Mouse (Mus musculus): Measurements from ENCODE around the gene Kif2a. TPM values are rescaled to one million over a fixed set of nuclear protein-coding genes. Genes with fewer than 3 reads are reported as not detected.

Kif2a gene
- total RNA-seq, 1 experiment = 21.9 TPM

DNA sequence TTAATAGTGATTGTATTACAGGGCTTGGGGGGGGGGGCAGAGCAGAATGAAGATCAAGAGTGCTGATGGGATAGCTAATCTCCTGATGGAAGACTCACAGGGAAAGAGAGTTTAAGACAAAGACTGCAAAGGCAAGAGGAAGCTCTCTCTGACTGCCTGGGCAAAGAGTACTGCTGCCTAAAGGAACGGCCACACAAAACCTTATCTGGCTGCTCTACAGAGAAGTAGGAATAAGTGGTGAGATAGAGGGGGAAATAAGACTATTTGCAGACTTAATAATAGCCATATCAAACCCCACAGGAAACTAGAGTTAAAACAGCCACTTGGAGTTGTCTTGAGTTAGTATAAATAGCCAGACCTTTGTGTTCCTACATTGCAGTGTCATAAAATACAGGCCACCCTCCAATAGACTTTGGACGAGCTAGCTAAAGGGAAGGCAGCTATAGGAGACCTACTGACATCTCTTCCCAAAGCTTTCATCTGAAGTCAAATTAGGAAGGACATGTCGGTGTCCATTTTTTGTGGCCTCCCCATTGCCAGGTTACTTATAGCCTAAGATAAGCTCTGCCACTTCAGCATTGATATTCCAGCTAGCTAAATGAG, 13.7 kb upstream of the Kif2a start:
- Histone ChIP-seq H3K4me1 (ENCODE audit: control insufficient read depth in 2 of 2, insufficient read depth in 2 of 2, low read length in 2 of 2, poor library complexity in 1 of 2) (peaks cover 0 to 2% of the 10 kb centered on the region in 2 experiments; a peak in 3 of 4 replicates), H3K27ac (ENCODE audit: insufficient read depth, low read depth, low read length, poor library complexity, severe bottlenecking) (peak overlapping the region; percentile 33; the same call in 1 of the 2 replicates), H3K9me3 (ENCODE audit: control insufficient read depth, insufficient read depth, low read depth, low read length) (no peaks in the 10 kb centered on the region), H3K36me3 (ENCODE audit: control insufficient read depth, insufficient read depth, low read length, poor library complexity, severe bottlenecking) (no peaks in the 10 kb centered on the region; the same call in 1 of the 2 replicates), H3K9ac (ENCODE audit: insufficient read depth, low read depth, low read length, poor library complexity, severe bottlenecking) (peak overlapping the region; percentile 66; the same call in 1 of the 2 replicates), H3K4me3 (ENCODE audit: insufficient read depth in 1 of 2, low read depth in 1 of 2, low read length in 2 of 2, poor library complexity in 1 of 2, severe bottlenecking in 1 of 2) (peak overlapping the region in 1 of 2 experiments; percentile 30; a peak in 2 of 4 replicates)
- no peak for DNase-seq (ENCODE audit: low read depth, low spot score)
- no peak for TF ChIP-seq HCFC1 (IDR thresholded peaks at IDR 0.05; ENCODE audit: borderline replicate concordance, insufficient read depth, low read length)
- no peak for TF ChIP-seq CHD2 (IDR thresholded peaks at IDR 0.05; ENCODE audit: low read depth, low read length)
- no peak for TF ChIP-seq MAFK (IDR thresholded peaks at IDR 0.05; ENCODE audit: insufficient read depth, low read depth, low read length)
- in situ Hi-C loops (cut with MboI; ENCODE audit: low sequenced_read_pairs in 2 of 2, unreplicated experiment in 2 of 2) = no loop called here

DNA sequence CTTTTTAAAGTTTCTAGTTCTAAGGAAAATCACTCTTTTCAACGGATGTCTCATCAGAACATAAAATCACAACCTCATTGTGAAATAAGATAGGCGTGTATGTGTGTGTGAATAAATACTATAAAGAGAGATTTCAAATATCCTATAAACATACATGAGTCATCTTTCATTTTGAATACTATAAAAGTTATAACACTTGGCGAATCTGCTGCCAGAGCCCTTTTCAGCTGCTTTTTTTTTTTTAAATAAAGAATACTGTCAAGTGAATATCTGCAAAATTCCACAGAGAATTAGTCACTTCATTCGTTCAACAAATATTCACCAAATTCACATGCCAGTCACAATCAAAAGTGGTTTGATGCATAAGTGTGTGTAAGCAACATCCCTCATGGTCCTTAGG, 13.2 kb upstream of the Kif2a start:
- in situ Hi-C loops (cut with MboI; ENCODE audit: low sequenced_read_pairs in 2 of 2, unreplicated experiment in 2 of 2) = no loop called here
- no peak for DNase-seq (ENCODE audit: low read depth, low spot score)
- peak overlapping the region; percentile 86; the same call in 1 of the 2 replicates for H3K9ac ChIP-seq (ENCODE audit: insufficient read depth, low read depth, low read length, poor library complexity, severe bottlenecking)
- no peaks in the 10 kb centered on the region; the same call in 1 of the 2 replicates for H3K36me3 ChIP-seq (ENCODE audit: control insufficient read depth, insufficient read depth, low read length, poor library complexity, severe bottlenecking)
- no peaks in the 10 kb centered on the region for H3K9me3 ChIP-seq (ENCODE audit: control insufficient read depth, insufficient read depth, low read depth, low read length)
- peaks cover 0 to 2% of the 10 kb centered on the region in 2 experiments; a peak in 3 of 4 replicates for H3K4me1 ChIP-seq (ENCODE audit: control insufficient read depth in 2 of 2, insufficient read depth in 2 of 2, low read length in 2 of 2, poor library complexity in 1 of 2)
- H3K4me3 ChIP-seq (ENCODE audit: insufficient read depth in 1 of 2, low read depth in 1 of 2, low read length in 2 of 2, poor library complexity in 1 of 2, severe bottlenecking in 1 of 2) = peak overlapping the region; percentile 66 to 75
- H3K27ac ChIP-seq (ENCODE audit: insufficient read depth, low read depth, low read length, poor library complexity, severe bottlenecking) = peak overlapping the region; percentile 35; the same call in 1 of the 2 replicates
- TF ChIP-seq ZC3H11A (IDR thresholded peaks at IDR 0.05; ENCODE audit: borderline replicate concordance, low read depth, low read length) (no peak), CHD2 (IDR thresholded peaks at IDR 0.05; ENCODE audit: low read depth, low read length) (no peak), ZNF384 (IDR thresholded peaks at IDR 0.05; ENCODE audit: low read depth, low read length) (no peak), MAFK (IDR thresholded peaks at IDR 0.05; ENCODE audit: insufficient read depth, low read depth, low read length) (no peak), HCFC1 (IDR thresholded peaks at IDR 0.05; ENCODE audit: borderline replicate concordance, insufficient read depth, low read length) (no peak)

DNA sequence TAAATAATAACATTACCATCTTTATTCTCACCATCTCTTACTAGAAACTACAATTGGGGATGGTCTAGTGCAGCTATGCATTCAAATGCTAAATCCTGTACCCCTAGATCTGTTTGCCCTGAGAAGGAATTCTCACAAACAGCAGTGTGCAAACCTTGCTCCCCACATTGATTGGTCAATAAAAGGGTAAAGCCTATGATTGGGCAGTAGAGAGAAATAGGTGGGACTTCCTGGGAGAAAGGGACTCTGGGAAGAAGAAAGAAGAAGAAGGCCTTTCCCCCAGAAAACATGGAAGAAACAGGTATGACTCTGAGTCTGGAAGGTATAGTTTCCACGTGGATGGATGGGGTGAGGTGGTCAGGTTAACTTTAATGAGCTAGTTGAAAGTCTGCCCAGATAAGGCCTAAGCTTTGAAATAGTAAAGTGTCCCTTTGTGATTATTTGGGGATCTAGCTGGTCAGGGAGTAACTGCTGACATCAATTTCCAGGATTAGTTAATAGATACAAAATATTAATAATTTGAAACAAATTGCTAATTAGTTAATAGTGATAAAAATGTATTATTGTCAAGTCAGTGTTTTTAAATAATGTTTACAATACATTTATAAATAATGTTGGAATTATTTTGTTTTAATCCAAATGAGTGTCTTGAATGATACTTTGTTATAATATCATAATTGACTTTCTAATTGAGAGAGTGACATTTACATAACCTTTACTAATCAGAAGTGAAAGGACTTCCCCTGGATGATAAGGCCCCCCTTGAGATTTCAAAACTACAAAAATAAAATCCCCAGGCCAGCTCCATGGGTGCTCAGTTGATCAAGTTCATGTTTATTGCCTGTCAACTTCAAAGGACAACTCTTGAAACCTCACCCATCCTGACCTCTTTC, 12.3 kb upstream of the Kif2a start:
- DNase-seq (ENCODE audit: low read depth, low spot score) = peak; percentile 66
- peak overlapping the region; percentile 79; the same call in 1 of the 2 replicates for H3K27ac ChIP-seq (ENCODE audit: insufficient read depth, low read depth, low read length, poor library complexity, severe bottlenecking)
- peak overlapping the region; percentile 88; the same call in 1 of the 2 replicates for H3K9ac ChIP-seq (ENCODE audit: insufficient read depth, low read depth, low read length, poor library complexity, severe bottlenecking)
- peak overlapping the region; percentile 66 to 83 for H3K4me3 ChIP-seq (ENCODE audit: insufficient read depth in 1 of 2, low read depth in 1 of 2, low read length in 2 of 2, poor library complexity in 1 of 2, severe bottlenecking in 1 of 2)
- H3K9me3 ChIP-seq (ENCODE audit: control insufficient read depth, insufficient read depth, low read depth, low read length) = no peaks in the 10 kb centered on the region
- H3K36me3 ChIP-seq (ENCODE audit: control insufficient read depth, insufficient read depth, low read length, poor library complexity, severe bottlenecking) = no peaks in the 10 kb centered on the region; the same call in 1 of the 2 replicates
- TF ChIP-seq ZC3H11A (IDR thresholded peaks at IDR 0.05; ENCODE audit: borderline replicate concordance, low read depth, low read length) (no peak), HCFC1 (IDR thresholded peaks at IDR 0.05; ENCODE audit: borderline replicate concordance, insufficient read depth, low read length) (no peak), MAFK (IDR thresholded peaks at IDR 0.05; ENCODE audit: insufficient read depth, low read depth, low read length) (no peak), CHD2 (IDR thresholded peaks at IDR 0.05; ENCODE audit: low read depth, low read length) (no peak), ZNF384 (IDR thresholded peaks at IDR 0.05; ENCODE audit: low read depth, low read length) (no peak)
- in situ Hi-C loops (cut with MboI; ENCODE audit: low sequenced_read_pairs in 2 of 2, unreplicated experiment in 2 of 2) = no loop called here
- peaks cover 0 to 2% of the 10 kb centered on the region in 2 experiments; a peak in 3 of 4 replicates for H3K4me1 ChIP-seq (ENCODE audit: control insufficient read depth in 2 of 2, insufficient read depth in 2 of 2, low read length in 2 of 2, poor library complexity in 1 of 2)

DNA sequence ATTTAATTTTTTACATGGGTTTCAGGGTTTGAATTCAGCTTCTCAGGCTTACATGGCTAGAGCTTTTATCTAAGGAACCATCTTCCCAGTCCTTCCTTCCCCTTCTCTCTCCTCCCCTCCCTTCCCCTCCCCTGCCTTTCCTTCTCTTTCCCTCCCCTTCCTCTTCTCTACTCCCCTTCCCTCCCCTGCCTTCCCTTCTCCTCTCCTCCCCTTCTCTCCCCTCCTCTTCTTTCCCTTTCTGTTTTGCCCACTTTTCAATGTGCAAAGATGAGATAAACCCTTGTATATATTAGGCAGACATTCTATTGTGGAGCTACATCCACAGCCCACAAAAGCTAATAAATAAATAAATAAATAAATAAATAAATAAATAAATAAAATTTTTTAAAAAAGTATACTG, 9.3 kb upstream of the Kif2a start:
- DNase-seq (ENCODE audit: low read depth, low spot score) = no peak
- peaks cover 0 to 2% of the 10 kb centered on the region in 2 experiments; a peak in 2 of 4 replicates for H3K4me1 ChIP-seq (ENCODE audit: control insufficient read depth in 2 of 2, insufficient read depth in 2 of 2, low read length in 2 of 2, poor library complexity in 1 of 2)
- no peak overlapping the region for H3K27ac ChIP-seq (ENCODE audit: insufficient read depth, low read depth, low read length, poor library complexity, severe bottlenecking)
- H3K36me3 ChIP-seq (ENCODE audit: control insufficient read depth, insufficient read depth, low read length, poor library complexity, severe bottlenecking) = no peaks in the 10 kb centered on the region; the same call in 1 of the 2 replicates
- in situ Hi-C loops (cut with MboI; ENCODE audit: low sequenced_read_pairs in 2 of 2, unreplicated experiment in 2 of 2) = no loop called here
- no peak overlapping the region for H3K4me3 ChIP-seq (ENCODE audit: insufficient read depth in 1 of 2, low read depth in 1 of 2, low read length in 2 of 2, poor library complexity in 1 of 2, severe bottlenecking in 1 of 2)
- H3K9me3 ChIP-seq (ENCODE audit: control insufficient read depth, insufficient read depth, low read depth, low read length) = no peaks in the 10 kb centered on the region
- TF ChIP-seq ZNF384 (IDR thresholded peaks at IDR 0.05; ENCODE audit: low read depth, low read length) = no peak
- TF ChIP-seq CHD2 (IDR thresholded peaks at IDR 0.05; ENCODE audit: low read depth, low read length) = no peak
- no peak for TF ChIP-seq MAFK (IDR thresholded peaks at IDR 0.05; ENCODE audit: insufficient read depth, low read depth, low read length)
- no peak for TF ChIP-seq ZC3H11A (IDR thresholded peaks at IDR 0.05; ENCODE audit: borderline replicate concordance, low read depth, low read length)
- TF ChIP-seq HCFC1 (IDR thresholded peaks at IDR 0.05; ENCODE audit: borderline replicate concordance, insufficient read depth, low read length) = no peak
- no peak overlapping the region for H3K9ac ChIP-seq (ENCODE audit: insufficient read depth, low read depth, low read length, poor library complexity, severe bottlenecking)
